Mouse (Mus musculus) cortical plate, adult 2 months (tissue): ENCODE data around the gene Trappc5. TPM values are rescaled to one million over a fixed set of nuclear protein-coding genes. Genes with fewer than 3 reads are reported as not detected.
A peak's percentile ranks its signal among the peaks of the same experiment; 100 is the strongest.

Experiments used
- H3K27ac ChIP-seq: fragments of 200-500 bp; 2 replicates; pipeline ENCODE4 v1.5.1; 2012; ENCODE audit warnings: low read length, control low read depth, inconsistent platforms; ENCODE audit not compliant: insufficient read depth
- H3K4me1 ChIP-seq: fragments of 200-500 bp; 2 replicates; pipeline ENCODE4 v1.6.1; 2011; ENCODE audit warnings: low read length; ENCODE audit not compliant: control insufficient read depth, insufficient read depth
- H3K4me3 ChIP-seq: fragments of 200-500 bp; 2 replicates; pipeline ENCODE4 v1.5.1; 2011; ENCODE audit warnings: mild to moderate bottlenecking, low read length, control low read depth; ENCODE audit not compliant: insufficient read depth
- CTCF ChIP-seq: fragments of 200-500 bp; IDR thresholded peaks from 2 replicates; pipeline ENCODE4 v1.5.1; 2011; ENCODE audit warnings: mild to moderate bottlenecking, control low read depth, low read length; ENCODE audit not compliant: insufficient read depth; ENCODE audit errors: extremely low read depth
- POLR2A ChIP-seq: fragments of 200-500 bp; IDR thresholded peaks from 2 replicates; pipeline ENCODE4 v1.6.1; 2011; ENCODE audit warnings: mild to moderate bottlenecking, low read length, control low read depth; ENCODE audit not compliant: insufficient read depth; ENCODE audit errors: extremely low read depth
- polyA plus RNA-seq: library from polyadenylated mRNA; depleted of rRNA; stranded (reverse); fragments of >200 nt; gene quantifications from 2 replicates; pipeline ENCODE4 v1.2.3, GENCODE M21; 2012

Gene Trappc5
- polyA plus RNA-seq, 1 experiment, result 32.7 TPM

DNA sequence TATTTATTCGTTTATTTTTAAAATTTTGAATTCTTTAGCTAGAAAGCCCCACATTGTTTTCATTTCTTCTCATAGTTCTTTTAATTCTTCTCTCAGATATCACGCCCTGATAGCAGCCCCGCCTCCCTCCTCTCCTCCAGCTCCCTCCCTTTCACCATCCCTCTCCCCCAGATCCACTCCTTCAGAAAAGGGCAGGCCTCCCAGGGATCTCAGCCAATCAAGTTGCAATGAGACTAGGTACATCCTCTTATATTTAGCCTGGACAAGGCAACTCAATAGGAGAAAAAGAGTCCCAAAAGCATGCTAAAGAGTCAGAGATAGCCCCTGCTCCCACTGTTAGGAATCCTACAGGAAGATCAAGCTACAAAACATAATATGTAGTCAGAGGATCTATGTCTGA is 1.4 kb upstream of the Trappc5 start:
- Histone ChIP-seq H3K4me1 (no peaks in the 10 kb centered on the region; the same call in 1 of the 2 replicates), H3K27ac (no peak overlapping the region), H3K4me3 (no peak overlapping the region)
- TF ChIP-seq POLR2A (no peak), CTCF (no peak)

DNA sequence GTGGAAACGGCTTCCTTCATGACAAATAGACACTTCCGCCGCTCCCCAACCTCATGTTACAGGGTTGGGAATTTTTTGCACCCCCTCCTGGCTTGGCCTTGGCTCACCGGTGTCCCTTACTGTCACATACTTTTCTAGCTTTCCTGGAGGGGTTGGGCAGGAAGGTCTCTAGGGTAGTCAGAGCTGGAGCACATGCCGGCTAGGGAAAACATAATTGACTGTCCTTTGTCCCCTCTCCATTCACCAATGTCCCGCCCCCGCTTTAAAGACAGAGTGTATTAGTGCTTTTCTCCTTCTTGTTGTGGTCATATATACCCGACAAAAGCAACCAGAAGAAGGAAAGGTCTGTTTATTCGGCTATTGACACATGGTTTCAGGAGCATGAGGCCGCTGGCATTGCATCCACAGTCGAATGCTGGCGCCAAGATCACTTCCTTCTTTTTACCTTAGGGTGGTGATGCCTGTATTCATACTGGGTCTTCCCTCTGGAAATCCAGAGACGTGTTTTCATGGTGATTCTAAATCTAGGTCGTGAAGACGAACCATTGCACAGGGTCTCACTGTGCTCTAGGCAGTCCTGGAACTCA is 987 bp downstream of the Trappc5 start:
- Histone ChIP-seq H3K4me3 (peak overlapping the region; percentile 67), H3K27ac (no peak overlapping the region), H3K4me1 (no peaks in the 10 kb centered on the region; the same call in 1 of the 2 replicates)
- TF ChIP-seq CTCF (no peak), POLR2A (no peak)

DNA sequence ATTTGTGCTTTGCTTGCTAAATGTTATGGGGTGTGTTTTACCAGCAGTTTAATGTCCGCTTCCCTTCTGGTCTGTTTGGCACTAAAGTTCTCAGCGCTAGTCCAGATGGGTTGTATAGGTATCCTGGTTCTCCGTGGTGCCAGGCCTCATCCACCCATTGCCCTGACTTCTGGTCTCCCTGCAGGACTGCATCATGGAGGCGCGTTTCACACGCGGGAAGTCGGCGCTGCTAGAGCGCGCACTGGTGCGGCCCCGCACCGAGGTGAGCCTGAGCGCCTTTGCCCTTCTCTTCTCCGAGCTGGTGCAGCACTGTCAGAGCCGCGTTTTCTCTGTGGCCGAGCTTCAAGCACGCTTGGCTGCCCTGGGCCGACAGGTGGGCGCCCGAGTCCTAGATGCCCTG is 2.7 kb downstream of the Trappc5 start:
- Histone ChIP-seq H3K4me3 (no peak overlapping the region), H3K4me1 (no peaks in the 10 kb centered on the region; the same call in 1 of the 2 replicates), H3K27ac (no peak overlapping the region)
- TF ChIP-seq CTCF, result no peak
- TF ChIP-seq POLR2A, result no peak

DNA sequence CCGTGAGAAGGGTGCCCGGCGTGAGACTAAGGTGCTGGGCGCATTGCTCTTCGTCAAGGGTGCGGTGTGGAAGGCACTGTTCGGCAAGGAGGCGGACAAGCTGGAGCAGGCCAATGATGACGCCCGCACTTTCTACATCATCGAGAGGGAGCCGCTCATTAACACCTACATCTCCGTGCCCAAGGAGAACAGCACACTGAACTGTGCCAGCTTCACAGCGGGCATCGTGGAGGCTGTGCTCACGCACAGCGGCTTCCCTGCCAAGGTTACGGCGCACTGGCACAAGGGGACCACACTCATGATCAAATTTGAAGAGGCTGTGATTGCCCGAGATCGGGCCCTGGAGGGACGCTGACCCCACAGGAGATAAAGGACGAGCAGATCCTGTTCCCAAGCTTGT is 3.1 kb downstream of the Trappc5 start:
- H3K4me3 ChIP-seq, result no peak overlapping the region
- TF ChIP-seq POLR2A, result no peak
- no peak for TF ChIP-seq CTCF
- no peak overlapping the region for H3K27ac ChIP-seq
- no peaks in the 10 kb centered on the region; the same call in 1 of the 2 replicates for H3K4me1 ChIP-seq

DNA sequence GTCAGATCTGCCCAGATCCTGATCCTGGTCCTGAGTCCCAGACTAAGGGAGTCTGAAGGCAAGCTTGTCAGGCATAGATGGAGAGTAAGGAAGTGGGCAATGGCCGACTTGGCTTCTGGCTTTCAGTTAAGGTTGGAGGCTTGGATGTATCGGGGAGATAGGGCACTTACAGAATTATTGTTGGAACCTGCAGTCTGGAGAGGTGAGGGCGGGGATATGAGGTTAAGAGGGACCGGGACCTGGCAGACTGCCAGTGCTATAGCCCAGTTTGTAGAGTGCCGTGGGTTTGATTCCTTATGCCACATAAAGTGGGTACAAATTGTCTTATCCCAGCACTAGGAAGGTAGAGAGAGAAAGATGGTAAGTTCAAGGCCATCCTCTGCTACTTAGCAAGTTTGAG is 3.6 kb downstream of the Trappc5 start:
- H3K4me1 ChIP-seq, result no peaks in the 10 kb centered on the region; the same call in 1 of the 2 replicates
- no peak overlapping the region for H3K27ac ChIP-seq
- TF ChIP-seq CTCF, result no peak
- no peak for TF ChIP-seq POLR2A
- H3K4me3 ChIP-seq, result no peak overlapping the region

DNA sequence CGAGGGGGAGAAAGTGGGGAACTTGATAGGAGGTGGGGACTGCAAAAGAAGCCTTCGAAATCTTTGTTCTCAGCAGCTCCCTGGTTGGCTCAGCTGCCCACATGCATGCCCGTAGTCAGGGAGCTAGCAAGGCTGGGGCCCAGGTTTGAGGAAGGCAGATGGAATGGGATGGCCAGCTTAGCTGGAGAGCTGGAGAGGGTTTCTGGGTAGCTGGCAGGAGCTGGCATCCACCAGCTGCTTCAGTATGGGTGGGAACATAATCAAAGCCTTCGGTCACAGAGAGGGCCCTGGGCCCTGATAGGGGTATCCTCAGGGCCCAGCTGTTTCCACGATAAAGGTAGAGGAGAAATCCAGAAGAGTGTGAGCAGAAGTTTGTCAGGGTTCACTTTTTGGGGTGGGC is 6.3 kb downstream of the Trappc5 start:
- TF ChIP-seq CTCF, result no peak
- TF ChIP-seq POLR2A, result no peak
- no peak overlapping the region for H3K27ac ChIP-seq
- no peak overlapping the region for H3K4me3 ChIP-seq

DNA sequence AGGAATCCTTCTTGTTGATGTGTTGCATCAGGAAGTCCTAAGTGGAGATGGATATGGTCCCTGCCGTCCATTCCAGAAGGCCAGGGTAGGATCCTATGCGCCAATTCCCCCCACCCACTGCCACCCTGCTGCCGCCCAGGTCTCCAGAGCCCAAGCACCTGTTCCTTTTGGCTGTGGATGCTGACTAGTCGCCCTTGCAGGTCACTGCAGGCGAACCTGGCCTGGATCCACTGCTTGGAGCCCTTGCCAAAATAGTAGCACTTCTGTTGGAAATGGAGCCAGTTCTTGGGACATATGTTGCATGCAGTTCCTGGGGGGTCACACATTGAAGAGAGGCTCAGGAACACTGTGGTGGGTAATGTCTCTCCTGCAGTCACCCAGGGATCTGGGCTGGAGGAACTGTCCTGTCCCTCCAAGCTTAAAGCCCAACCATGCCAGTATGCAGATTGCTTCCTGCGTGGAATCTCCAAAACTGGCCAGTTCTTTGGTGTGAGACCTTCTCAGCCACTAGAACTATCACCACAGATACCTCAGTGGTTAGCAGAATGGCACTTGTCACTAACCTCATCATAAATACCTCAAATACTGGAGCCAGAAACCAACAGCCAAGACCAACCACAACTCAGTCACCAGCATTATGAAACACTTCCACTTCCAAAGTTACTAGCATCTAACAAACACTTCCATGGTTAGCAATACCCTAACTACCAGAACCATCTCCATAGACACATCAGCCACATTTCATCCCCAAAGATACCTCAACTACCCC is 7.5 kb downstream of the Trappc5 start:
- no peak for TF ChIP-seq CTCF
- no peak for TF ChIP-seq POLR2A
- Histone ChIP-seq H3K4me1 (no peaks in the 10 kb centered on the region), H3K27ac (no peak overlapping the region), H3K4me3 (no peak overlapping the region)

More for the DNA sequence above, 6.3 kb downstream of the Trappc5 start:
- H3K4me1 ChIP-seq, result no peaks in the 10 kb centered on the region; the same call in 1 of the 2 replicates

DNA sequence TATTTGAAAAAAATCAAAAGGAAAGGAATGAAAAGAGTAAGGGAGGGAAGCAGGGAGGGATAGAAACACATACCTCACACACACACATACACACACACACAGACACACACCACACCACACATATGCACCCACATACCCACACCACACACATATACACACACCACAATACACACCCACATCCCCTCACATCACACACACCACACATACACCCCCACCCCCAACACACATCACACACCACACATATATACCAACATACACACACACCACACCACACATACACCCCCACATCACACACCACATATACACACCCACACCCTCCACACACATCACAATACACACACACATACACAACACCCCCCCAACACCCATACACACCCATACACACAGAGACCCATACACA is 8.4 kb downstream of the Trappc5 start:
- Histone ChIP-seq H3K4me3 (no peak overlapping the region), H3K27ac (no peak overlapping the region), H3K4me1 (no peaks in the 10 kb centered on the region)
- no peak for TF ChIP-seq POLR2A
- no peak for TF ChIP-seq CTCF

DNA sequence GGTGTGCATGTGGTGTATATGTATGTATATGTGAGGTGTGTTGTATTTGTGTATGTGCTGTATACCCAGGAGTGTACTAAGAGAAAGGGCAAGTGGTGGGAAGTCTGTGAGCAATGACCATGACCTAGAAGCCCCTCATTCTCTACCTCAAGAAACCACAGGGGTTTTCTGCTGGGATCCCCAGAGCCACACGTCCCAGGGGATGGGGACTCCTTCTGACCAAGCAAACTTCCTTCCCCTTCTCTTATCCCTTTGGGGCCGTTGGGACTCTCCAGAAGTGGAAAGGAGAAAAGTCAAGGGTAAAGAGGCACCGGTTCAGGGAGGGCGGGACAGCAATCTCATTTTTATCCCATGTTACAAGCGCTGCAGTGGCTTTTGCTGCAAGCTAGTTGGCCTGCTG is 9.3 kb downstream of the Trappc5 start:
- Histone ChIP-seq H3K4me3 (no peak overlapping the region), H3K4me1 (no peaks in the 10 kb centered on the region), H3K27ac (no peak overlapping the region)
- TF ChIP-seq CTCF (no peak), POLR2A (no peak)

DNA sequence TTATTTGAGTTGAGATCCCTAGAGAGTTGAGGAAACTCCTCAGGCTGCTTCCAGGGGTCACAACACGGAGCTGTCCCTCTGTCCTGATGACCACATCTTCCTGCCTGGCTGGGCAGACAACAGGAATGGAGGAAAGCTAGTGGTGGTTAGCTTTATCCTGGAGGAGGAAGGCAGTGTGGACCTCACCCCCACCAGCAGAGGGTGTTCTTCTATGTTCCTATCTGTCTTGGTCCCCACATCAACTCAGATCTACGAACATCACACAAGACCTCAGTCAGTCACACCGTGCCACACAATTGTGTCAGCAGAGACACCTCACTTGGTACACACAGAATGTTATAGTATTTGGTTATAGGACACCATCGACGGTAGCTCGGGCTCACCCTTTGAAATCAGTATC is 11.4 kb downstream of the Trappc5 start:
- Histone ChIP-seq H3K27ac (no peak overlapping the region), H3K4me3 (no peak overlapping the region), H3K4me1 (no peaks in the 10 kb centered on the region)
- TF ChIP-seq POLR2A, result no peak
- TF ChIP-seq CTCF, result no peak
